Mouse (Mus musculus): ENCODE results near the gene Smg9.

- TF ChIP-seq CTCF (IDR thresholded peaks at IDR 0.05 in 2 of 3, conservative IDR thresholded peaks at IDR 0.05 in 1 of 3; ENCODE audit: control insufficient read depth in 1 of 3, insufficient read depth in 1 of 3, low read depth in 2 of 3, low read length in 3 of 3, poor library complexity in 1 of 3, severe bottlenecking in 1 of 3) (peak; percentile 74 to 89 (median 84)), MXI1 (IDR thresholded peaks at IDR 0.05; ENCODE audit: low read depth, low read length) (no peak), UBTF (IDR thresholded peaks at IDR 0.05; ENCODE audit: borderline replicate concordance, insufficient read depth, low read depth, low read length) (no peak), GATA1 (IDR thresholded peaks at IDR 0.05; ENCODE audit: low read depth, low read length) (no peak), USF1 (IDR thresholded peaks at IDR 0.05; ENCODE audit: low read depth, low read length) (no peak), TCF12 (IDR thresholded peaks at IDR 0.05; ENCODE audit: low read depth, low read length) (no peak), EP300 (IDR thresholded peaks at IDR 0.05; ENCODE audit: low read depth in 1 of 2, low read length in 2 of 2) (no peak), CHD1 (IDR thresholded peaks at IDR 0.05; ENCODE audit: low read depth, low read length) (no peak), JUND (IDR thresholded peaks at IDR 0.05; ENCODE audit: low read depth, low read length) (no peak), POLR2A (IDR thresholded peaks at IDR 0.05; ENCODE audit: control insufficient read depth in 1 of 2, insufficient read depth in 1 of 2, low read depth in 1 of 2, low read length in 2 of 2, poor library complexity in 1 of 2) (no peak), USF2 (IDR thresholded peaks at IDR 0.05; ENCODE audit: borderline replicate concordance in 1 of 2, insufficient read depth in 1 of 2, low read depth in 1 of 2, low read length in 2 of 2) (no peak), MAFK (IDR thresholded peaks at IDR 0.05; ENCODE audit: borderline replicate concordance, low read depth, low read length) (no peak)
Measured at GRCm38 (mm10) chr7:24357899-24358298, 41.5 kb upstream of the Smg9 start.
